Mouse (Mus musculus): ENCODE data around the gene Gm11077.

DNA sequence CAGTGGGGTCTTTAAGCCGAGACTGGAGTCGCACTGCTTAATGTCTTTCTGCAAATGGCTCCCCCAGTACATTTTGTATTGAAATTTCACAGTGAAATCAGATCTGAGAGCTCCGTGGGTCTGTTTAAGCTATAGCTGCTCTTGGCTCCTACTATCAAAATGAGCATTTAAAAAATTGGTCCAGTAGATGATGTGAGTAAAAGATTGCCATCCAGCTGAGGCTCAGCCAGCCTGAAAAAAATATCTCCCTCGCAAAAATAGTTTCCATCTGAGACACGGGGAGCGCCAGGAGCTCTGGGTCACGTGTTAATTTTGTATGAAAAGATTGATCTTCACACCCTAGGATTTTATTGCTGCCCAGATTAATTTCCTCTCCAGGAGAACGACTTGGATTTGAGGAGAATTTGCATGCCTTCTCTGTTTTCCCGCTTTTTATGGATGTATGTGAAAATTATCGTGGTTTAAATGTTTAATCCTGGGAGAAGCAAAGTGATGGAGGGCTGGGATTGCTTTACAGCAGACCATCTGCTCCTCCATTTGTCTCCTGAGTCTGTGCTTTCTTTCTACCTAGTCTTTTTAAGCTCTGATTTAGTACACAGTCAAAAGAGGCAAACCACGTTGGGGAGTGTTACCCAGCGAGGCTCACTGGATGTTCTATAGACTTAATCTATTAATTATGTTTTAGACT lies 32.7 kb upstream of the Gm11077 start:
- TF ChIP-seq CTCF (IDR thresholded peaks at IDR 0.05; ENCODE audit: low read depth) (no peak), EP300 (IDR thresholded peaks at IDR 0.05; ENCODE audit: low read depth) (no peak)

Measured in liver, embryonic 14.5 days (tissue).